Mouse (Mus musculus): ENCODE data around the gene Ndufb8. TPM values are rescaled to one million over a fixed set of nuclear protein-coding genes. Genes with fewer than 3 reads are reported as not detected.

Gene Ndufb8
- total RNA-seq, 1 experiment from 2014 or later, result 244 TPM

- no peak for ATAC-seq (replicated peaks; ENCODE audit: low read depth, poor library complexity, severe bottlenecking)
Observed at GRCm38 (mm10) chr19:44537416-44537815, 17.8 kb downstream of the Ndufb8 start.

DNA sequence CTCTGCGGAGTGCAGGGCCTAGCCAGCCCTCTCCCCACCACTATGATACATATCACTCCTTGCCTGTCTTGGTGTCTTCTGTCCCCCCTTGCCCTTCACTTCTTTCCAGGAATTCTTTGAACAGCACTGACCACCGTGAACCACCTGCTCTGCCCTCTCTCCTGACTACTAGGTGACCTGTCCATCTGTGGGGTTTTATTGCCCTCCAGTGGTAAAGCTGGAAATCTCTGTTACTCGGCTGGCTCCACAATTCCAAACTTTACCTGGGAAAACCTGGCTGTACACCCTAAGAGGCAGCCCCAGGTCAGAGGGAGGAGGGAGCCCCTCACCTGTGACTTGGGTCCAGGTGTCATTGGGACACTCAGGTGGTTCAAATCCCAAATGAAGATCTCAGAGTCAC lies 19.9 kb downstream of the Ndufb8 start:
- ATAC-seq (replicated peaks; ENCODE audit: low read depth, poor library complexity, severe bottlenecking), result no peak

DNA sequence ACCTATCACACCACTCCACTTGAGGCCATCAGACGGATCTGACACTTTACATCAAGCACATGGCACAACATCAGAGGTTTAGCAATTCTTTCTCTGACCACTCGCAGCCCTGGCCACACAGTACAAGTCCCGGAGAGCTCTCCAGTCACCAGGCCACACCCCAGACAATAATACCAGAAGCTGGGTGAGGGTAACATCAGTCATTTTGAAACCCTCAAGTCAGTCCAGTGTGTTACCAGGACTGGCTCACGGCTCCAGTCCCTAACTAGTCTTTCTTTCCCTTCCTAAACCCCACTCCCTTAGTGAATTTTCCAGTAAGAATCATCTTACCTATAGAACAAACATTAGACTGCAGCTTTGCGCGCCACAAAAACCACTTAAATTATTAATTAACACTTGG lies 25.2 kb downstream of the Ndufb8 start:
- no peak for ATAC-seq (replicated peaks; ENCODE audit: low read depth, poor library complexity, severe bottlenecking)

DNA sequence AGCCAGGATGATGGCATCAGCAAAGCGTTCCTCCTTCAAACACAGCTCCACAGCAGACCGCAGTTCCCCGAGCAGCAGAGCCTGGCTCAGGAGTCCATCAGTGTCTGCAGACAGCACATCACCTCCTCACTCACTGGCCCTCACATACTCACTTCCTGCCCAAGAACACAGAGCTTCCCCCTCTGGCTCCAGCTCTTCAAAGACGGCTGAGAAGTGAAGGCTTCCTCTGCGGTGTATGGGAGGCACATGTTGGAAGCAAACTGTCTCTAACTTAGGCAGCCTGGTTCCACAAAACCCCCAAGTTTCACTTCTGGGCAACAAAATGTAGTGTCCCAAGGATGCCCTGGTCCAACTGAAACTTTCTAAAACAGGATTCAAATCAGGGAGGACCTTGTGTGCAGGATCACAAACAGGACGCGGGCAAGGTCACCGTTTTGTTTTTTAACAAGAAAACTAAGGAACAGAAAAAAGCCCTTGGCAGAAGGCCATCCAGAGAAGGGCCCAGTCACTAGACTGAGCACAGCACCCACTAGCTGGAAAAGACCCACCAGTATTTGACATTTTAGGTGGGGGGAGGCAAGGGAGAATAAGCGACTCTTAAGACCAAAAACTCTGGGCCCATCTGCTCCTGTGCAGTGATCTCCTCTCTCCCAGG lies 29.6 kb downstream of the Ndufb8 start:
- peak; percentile 86 for ATAC-seq (replicated peaks; ENCODE audit: low read depth, poor library complexity, severe bottlenecking)

DNA sequence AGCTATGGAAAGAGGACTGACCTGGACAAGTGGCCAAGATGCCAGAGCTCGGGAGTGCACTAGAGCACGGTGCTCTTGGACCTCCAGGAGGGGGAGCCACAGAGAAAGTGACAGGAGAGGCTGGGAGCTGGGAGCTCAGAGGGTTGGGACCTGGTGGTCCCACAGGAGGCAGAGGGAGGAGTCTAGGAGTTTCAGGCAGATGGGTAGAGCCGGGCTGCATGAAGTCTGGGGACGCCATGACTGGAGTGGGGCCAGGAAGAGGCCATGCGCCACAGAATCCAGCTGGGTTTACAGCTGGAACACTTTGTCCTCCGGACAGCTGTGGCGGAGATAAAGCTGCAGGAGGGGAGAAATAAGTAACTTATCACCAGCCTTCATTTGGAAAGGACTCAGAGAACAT lies 36.1 kb downstream of the Ndufb8 start:
- ATAC-seq (replicated peaks; ENCODE audit: low read depth, poor library complexity, severe bottlenecking), result no peak

GRCm38 (mm10) chr19:44517996-44518768 lies 37.1 kb downstream of the Ndufb8 start:
- ATAC-seq (replicated peaks; ENCODE audit: low read depth, poor library complexity, severe bottlenecking), result no peak

DNA sequence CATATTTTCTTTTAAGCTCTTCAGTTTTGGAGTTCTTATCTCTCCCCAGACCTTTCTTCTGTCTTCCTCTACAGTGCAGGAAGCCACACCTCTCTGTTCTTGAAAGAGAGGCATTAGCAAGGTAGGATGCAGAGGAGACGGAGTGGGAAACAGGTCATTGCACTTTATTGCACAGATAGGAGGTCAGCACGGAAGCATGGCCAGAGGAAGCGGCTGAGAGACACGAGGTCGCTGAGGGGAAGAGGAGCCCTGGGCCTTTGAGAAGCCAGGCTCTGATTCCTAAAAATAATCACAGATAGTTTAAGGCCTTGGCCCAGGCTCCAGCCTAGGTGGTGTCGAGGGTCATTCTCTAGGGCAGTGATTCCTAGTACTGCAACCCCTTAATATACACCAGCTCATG lies 39.5 kb downstream of the Ndufb8 start:
- no peak for ATAC-seq (replicated peaks; ENCODE audit: low read depth, poor library complexity, severe bottlenecking)

GRCm38 (mm10) chr19:44514521-44515451 lies 40.5 kb downstream of the Ndufb8 start:
- no peak for ATAC-seq (replicated peaks; ENCODE audit: low read depth, poor library complexity, severe bottlenecking)

GRCm38 (mm10) chr19:44513921-44514482 lies 41.2 kb downstream of the Ndufb8 start:
- ATAC-seq (replicated peaks; ENCODE audit: low read depth, poor library complexity, severe bottlenecking), result no peak

DNA sequence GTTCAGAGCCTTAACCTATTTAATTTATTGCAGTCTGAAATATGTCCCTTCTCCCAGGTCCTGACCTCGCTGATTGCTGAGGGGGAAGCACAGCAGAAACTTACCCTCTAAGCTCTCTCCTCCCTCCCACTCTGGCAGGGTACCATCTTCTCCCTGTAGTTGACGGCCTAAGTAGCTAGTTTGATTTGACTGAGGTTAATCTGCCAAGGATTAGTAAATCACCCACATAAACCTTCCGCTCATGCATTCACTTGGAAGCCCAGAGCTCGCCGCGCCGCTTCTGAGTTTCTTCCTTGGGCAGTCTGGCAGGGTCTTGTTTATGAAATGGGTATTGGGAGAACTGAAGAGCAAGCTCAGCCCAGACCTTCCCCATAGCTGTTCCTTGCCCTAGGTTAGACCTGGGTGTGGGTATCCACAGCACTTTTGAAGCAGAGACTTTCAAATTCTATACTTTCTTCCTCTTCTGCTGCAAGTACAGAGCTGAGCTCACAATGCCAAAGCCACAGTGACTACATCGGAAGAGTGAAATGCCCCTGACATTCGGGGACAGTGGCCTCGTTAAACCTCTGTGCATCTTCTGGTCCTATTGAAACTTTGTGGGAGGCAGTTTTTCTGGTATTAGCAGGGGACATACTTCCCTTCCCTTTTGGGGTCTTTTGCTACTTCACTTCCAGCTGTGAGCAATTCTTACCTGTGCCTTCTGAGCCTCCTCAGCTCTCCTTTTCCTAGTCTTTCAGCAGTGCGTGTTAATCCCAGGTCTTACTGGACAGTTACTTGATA lies 42.0 kb downstream of the Ndufb8 start:
- no peak for ATAC-seq (replicated peaks; ENCODE audit: low read depth, poor library complexity, severe bottlenecking)

DNA sequence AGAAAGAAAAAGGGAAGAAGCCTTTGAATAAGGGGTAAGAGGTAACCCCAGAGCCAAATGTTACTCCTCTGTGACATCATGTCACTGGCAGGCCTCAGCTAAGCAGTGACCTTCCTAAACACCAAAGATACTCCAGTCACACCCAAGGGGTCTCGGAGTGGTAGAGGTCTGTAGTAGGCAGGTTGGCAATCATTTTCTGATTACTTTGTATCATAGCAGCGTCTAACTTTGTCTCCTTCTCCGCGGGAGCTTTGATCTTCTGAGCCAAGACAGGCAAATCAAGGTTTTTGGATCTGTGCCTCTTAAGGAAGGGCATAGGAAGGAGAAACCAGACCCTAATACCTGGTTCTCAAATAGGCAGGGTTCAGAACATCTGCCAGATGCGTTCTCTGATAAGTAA lies 42.6 kb downstream of the Ndufb8 start:
- ATAC-seq (replicated peaks; ENCODE audit: low read depth, poor library complexity, severe bottlenecking), result no peak

GRCm38 (mm10) chr19:44511451-44512231 lies 43.6 kb downstream of the Ndufb8 start:
- ATAC-seq (replicated peaks; ENCODE audit: low read depth, poor library complexity, severe bottlenecking), result no peak

- peak; percentile 24; the same call in 1 of the 2 replicates for ATAC-seq (replicated peaks; ENCODE audit: low read depth, poor library complexity, severe bottlenecking)
Observed at GRCm38 (mm10) chr19:44510534-44511175, 44.6 kb downstream of the Ndufb8 start.

GRCm38 (mm10) chr19:44502741-44503140 lies 52.5 kb downstream of the Ndufb8 start:
- no peak for ATAC-seq (replicated peaks; ENCODE audit: low read depth, poor library complexity, severe bottlenecking)

GRCm38 (mm10) chr19:44501925-44502324 lies 53.3 kb downstream of the Ndufb8 start:
- no peak for ATAC-seq (replicated peaks; ENCODE audit: low read depth, poor library complexity, severe bottlenecking)

DNA sequence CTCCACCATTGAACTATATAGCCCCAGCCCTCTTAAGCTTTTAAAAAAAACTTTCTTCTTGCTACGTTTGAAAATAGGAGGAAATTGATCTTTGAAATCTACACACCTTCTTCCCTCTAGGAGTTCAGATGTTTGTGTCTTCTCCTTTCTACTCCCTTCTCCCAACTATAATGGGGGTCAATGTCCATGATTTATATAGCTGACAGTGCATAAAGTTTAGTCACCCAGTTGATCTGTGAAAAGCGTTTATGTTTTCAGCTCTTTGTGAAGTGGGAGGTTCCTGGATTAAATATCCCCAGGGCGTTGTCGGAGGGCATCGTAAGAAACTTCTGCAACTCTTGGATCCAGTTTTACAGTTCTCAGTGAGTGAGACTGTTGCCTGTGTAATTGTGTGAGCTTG lies 55.0 kb downstream of the Ndufb8 start:
- no peak for ATAC-seq (replicated peaks; ENCODE audit: low read depth, poor library complexity, severe bottlenecking)

GRCm38 (mm10) chr19:44498936-44499335 lies 56.3 kb downstream of the Ndufb8 start:
- ATAC-seq (replicated peaks; ENCODE audit: low read depth, poor library complexity, severe bottlenecking), result no peak
